Mouse (Mus musculus): ENCODE data around the gene Gtf2h1.
"Not testable (repeated sequence)": the region's sequence is repeated elsewhere in the genome, so short reads cannot be mapped to it uniquely, and the experiment has no call there.

The Gtf2h1 gene

GRCm38 (mm10) chr7:46830799-46831590 lies 35.1 kb downstream of the Gtf2h1 start:
- no peak for DNase-seq (ENCODE audit: low spot score)

GRCm38 (mm10) chr7:46831693-46832092 lies 35.8 kb downstream of the Gtf2h1 start:
- no peak for DNase-seq (ENCODE audit: low spot score)

GRCm38 (mm10) chr7:46832112-46832810 lies 36.4 kb downstream of the Gtf2h1 start:
- not testable (repeated sequence) for DNase-seq (ENCODE audit: low spot score)

- DNase-seq (ENCODE audit: low spot score): no peak
These were observed 37.4 kb downstream of the Gtf2h1 start for GRCm38 (mm10) chr7:46833266-46833665.

- DNase-seq (ENCODE audit: low spot score): no peak
These were observed 37.9 kb downstream of the Gtf2h1 start for GRCm38 (mm10) chr7:46833670-46834255.

GRCm38 (mm10) chr7:46834994-46835610 lies 39.2 kb downstream of the Gtf2h1 start:
- no peak for DNase-seq (ENCODE audit: low spot score)

- DNase-seq (ENCODE audit: low spot score): no peak
These were observed 40.5 kb downstream of the Gtf2h1 start for GRCm38 (mm10) chr7:46836357-46836756.

- no peak for DNase-seq (ENCODE audit: low spot score)
These were observed 41.2 kb downstream of the Gtf2h1 start for GRCm38 (mm10) chr7:46837073-46837472.

- DNase-seq (ENCODE audit: low spot score): no peak
These were observed 42.3 kb downstream of the Gtf2h1 start for GRCm38 (mm10) chr7:46838104-46838671.

GRCm38 (mm10) chr7:46838891-46839302 lies 43.0 kb downstream of the Gtf2h1 start:
- DNase-seq (ENCODE audit: low spot score): peak; percentile 37

DNA sequence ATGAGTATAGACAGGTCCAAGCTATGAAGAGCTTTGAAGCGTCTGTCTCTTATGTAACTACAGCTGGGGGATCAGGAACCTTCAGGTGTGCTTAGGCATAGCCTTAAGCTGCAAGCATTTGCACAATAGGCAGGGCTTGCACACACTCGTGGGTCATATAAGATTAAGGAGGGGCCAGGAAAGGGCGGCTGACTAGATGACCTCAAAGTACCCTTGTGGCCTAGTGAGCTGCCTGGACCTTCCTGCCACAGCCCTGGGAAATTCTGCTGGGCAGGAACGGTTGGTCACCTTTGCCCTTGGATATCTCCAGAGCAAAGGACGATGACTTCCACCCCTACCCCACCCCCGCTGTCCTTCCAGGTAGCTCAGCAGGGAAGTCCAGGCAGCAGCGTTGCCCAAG lies 43.5 kb downstream of the Gtf2h1 start:
- DNase-seq (ENCODE audit: low spot score): no peak

- no peak for DNase-seq (ENCODE audit: low spot score)
These were observed 44.0 kb downstream of the Gtf2h1 start for GRCm38 (mm10) chr7:46839861-46840260.

DNA sequence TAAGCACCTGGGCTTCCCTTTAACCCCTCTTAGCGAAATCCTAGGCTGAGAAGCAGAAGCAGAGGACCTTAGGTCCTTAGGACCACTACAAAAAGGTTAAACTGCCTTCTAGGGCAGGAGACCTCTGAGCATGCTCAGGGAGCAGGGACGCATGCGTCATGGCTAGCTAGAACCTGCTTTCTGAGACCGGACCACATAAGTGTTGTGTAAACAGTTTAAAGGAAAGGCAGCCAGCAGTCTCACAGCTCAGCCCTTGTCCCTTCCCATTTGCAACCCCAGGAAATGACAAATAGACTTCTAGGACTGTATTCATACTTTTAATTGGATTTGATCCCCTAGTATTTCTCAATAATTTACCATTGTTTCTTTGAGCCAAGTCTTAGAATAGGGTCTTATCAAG lies 44.4 kb downstream of the Gtf2h1 start:
- no peak for DNase-seq (ENCODE audit: low spot score)

DNA sequence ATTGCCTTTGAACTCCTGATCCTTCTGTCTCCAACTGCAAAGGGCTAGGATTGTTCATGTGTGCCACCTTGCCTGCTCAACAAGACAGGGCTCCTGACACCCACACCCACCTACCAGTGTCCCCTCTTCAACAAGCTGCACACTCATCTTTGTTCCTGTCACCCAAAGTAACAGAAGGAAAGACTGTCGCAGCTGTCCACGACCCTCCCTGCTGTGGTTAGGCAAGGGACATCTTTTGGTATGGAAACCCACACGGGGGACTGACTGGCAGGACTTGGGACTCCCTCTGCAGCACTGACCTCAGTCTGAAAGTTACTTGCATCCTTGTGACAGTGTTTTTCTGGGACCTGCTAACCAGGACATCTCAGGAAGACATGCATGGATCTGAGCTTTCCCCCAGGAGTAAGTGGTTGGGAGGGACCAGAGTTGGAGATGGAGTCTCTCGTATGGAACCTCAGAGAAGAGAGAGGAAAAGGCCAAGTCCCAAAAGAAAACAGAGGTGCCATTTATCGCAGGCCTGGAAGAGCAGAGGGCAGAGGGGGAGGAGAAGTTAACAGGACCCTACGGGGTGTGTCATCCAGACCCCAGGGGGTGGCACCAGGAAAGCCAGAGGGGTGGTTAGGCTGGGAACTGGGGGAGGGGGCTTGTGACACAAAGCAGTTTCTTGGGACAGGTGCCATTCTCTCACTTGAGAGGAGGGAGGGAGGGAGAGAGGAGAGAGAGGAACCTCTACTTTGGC lies 45.1 kb downstream of the Gtf2h1 start, which contains the start of gene Ldha:
Gene Ldha (plus strand): TSS at position 689 of the 739 bp plus-strand sequence.
- DNase-seq (ENCODE audit: low spot score): no peak

DNA sequence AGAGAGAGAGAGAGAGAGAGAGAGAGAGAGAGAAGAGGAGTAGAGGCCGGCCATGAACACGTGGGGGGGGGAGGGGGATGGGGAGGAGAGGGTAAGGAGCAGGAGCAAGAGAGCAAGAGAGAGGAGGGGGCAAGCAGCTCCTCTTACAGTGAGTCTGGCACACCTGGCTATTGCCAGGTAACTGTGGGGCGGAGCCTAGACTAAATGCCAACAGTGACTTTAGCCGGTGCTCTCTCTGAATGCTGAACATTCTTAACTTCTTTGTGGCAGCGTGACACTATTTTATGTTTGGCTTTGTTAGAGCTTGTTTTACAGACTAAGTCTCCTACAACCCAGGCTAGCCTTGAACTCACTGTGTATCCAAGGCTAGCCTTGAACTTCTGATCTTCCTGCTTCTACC lies 46.4 kb downstream of the Gtf2h1 start:
- no peak for DNase-seq (ENCODE audit: low spot score)

GRCm38 (mm10) chr7:46843576-46843975 lies 47.7 kb downstream of the Gtf2h1 start:
- DNase-seq (ENCODE audit: low spot score): no peak

GRCm38 (mm10) chr7:46845211-46845977 lies 49.5 kb downstream of the Gtf2h1 start:
- peak; percentile 80 for DNase-seq (ENCODE audit: low spot score)

GRCm38 (mm10) chr7:46845978-46846485 lies 50.1 kb downstream of the Gtf2h1 start:
- DNase-seq (ENCODE audit: low spot score): no peak

DNA sequence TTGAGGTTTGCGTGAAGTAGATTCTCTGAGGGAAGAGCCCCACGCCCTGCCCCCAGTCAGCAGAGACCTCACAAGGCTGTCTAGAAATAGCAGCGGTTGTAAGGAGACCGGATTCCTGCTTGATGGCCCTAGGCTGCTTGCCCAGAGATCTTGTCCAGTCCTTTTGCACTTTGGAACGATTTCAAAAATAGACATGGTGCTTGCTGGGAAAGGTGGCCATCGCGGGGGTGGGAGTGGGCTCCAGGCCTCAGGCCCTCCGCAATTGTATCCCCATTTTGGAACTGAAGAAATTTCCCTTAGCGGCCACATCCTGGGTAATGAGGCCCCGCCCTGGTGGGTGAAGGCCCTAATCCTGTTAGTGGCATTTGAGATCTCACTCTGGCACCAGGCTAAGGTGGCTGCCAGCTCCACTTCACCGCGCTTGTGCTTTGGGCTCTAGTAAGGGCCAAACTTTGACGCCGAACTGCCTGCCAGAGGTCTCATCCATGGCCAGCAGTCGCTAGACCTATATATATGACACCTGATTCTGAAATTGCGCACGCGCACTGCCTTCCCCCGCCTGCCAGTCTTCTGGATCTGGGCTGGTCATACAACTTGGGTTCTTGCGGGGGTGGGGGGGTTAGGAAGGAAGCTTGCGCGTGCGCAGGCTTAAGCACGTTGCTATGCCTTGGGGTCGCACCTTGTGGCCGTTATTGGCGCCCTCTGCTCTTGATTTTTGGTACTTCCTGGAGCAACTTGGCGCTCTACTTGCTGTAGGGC lies 50.8 kb downstream of the Gtf2h1 start:
- peak; percentile 25 for DNase-seq (ENCODE audit: low spot score)

- no peak for DNase-seq (ENCODE audit: low spot score)
These were observed 53.4 kb downstream of the Gtf2h1 start for GRCm38 (mm10) chr7:46849287-46849686.
